Mouse (Mus musculus) liver, embryonic 14.5 days (tissue): ENCODE measurements around the gene Dpf3.

ENCODE experiments used
- CTCF ChIP-seq: IDR thresholded peaks from 2 replicates; pipeline ENCODE4 v1.5.1; 2016; ENCODE audit warnings: antibody characterized with exemption, low read depth, control low read depth
- EP300 ChIP-seq: IDR thresholded peaks from 2 replicates; pipeline ENCODE4 v1.6.1; 2016; ENCODE audit warnings: antibody characterized with exemption, low read depth

DNA sequence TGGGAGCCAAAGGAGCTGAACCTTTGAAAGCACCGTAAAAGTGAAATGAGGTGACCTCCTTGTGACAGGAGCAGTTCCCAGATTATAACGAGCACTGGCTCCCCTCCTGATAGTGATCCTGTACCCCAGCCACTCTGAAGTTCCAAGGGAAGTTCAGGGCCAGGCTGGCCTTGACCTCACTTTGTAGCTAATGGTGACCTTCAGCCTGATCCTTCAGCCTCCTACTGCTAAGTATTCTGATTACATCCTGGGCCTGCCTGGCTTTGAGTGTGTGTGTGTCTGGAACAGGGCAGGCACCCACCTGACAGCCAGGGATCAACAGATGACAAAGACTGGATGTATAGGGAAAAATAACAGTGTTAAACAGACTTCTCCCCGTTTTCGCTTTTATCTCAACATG is 36.4 kb upstream of the Dpf3 start:
- no peak for TF ChIP-seq CTCF
- no peak for TF ChIP-seq EP300
